Mouse (Mus musculus): ENCODE measurements around the gene Flt3l.
"Not testable (repeated sequence)": the region's sequence is repeated elsewhere in the genome, so short reads cannot be mapped to it uniquely, and the experiment has no call there.

The Flt3l gene

DNA sequence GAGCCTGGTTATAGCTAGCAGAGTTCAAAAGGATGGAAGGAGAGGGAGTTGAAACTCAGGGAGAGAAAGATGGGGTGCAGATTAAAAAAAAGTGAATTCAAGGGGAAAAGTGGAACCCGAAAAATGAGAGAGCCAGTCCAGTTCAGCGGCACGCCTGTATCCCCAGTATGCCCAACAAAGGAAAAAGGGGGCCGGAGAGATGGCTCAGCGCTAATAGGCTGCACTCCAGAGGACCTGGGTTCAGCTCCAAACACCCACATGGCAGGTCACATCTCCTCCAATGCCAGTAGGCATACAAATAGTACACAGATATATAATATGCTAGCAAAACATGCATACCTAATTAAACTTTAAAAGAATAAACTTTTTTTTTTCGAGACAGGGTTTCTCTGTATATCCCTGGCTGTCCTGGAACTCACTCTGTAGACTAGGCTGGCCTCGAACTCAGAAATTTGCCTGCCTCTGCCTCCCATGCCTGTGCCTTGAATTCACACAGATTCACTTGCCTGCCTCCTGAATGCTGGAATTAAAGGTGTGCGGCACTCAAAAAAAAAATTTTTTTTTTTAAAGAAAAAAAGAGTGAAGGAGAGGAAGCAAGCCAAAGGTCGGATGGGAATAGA lies 26.9 kb upstream of the Flt3l start:
- no peak for DNase-seq (ENCODE audit: low spot score in 2 of 2)

DNA sequence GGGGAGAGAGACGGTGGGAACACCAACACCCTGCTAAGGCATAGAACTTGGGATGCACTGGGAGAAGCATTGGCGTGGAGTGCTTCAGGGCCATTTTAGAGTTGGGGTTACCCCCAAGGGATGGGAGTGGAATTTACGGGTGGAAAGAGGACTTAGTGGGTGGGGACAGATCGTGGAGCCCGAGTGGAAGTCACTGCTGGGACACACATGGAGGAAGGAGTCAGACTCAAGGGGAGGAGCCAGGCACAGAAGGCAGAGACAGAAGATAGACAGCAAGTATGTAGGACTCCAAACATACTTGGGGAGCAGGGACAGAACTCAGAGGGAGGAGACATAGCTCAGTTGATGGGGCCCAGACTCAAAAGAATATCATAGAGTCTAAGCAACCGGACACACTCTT lies 26.3 kb upstream of the Flt3l start:
- DNase-seq (ENCODE audit: low spot score in 2 of 2) = no peak

DNA sequence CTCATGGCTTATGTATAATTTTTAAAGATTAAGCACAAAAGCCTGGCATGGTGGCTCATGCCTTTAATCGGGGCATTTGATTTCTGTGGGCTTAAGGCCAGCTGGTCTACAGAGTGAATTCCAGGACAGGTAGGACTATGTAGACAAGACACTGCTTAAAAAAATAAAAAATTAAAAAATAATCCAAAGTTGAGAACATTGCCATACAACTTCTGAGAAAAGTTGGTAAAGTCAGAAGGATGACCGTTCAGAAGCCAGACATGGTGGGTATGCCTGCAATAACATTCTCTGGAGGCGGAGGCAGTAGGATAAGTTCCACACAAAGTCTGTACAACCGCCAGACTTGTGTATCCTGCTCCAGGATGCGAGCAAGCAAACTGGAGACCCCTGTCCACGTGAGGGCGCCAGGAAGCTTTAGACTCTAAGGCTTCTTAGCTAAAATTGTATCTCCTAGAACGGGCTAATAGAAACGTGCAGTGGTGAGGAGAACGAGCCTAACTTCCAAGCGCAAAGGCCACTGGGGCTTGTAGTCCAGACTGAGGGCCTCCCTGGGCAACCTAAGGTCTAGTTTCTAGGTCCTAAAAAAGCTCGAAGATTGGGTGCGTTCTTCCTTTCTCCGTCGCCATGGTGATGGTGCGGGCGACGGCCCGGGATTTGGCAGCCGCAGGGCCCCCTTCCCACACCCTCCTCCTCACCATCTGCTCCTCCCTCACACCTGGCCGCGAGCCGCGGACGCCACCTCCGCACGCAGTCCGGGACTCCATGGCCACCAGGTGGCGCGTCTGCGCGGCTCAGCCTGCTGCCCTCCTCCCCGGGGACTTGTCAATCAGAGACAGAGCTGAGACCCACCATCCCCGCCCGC lies 25.6 kb upstream of the Flt3l start:
- DNase-seq (ENCODE audit: low spot score in 2 of 2) = peak; percentile 90 to 93

DNA sequence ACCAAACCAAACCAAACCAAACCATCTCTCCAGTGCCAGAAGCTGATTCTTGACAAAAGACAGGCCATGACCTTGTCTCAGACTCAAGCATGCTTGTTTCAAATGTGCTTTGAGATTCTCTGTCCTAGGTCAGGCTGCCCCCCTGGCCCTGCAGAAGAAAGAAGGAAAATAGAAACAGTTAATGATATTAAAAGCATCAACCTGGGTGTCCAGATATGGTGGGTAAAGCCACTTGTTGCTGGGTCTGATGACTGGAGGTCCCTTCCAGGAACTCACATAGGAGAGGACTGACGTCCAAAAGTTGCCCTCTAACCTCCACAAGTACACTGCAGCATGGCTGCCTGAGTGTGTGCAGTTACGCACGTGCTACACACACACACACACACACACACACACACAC lies 24.6 kb upstream of the Flt3l start:
- no peak for DNase-seq (ENCODE audit: low spot score in 2 of 2)

DNA sequence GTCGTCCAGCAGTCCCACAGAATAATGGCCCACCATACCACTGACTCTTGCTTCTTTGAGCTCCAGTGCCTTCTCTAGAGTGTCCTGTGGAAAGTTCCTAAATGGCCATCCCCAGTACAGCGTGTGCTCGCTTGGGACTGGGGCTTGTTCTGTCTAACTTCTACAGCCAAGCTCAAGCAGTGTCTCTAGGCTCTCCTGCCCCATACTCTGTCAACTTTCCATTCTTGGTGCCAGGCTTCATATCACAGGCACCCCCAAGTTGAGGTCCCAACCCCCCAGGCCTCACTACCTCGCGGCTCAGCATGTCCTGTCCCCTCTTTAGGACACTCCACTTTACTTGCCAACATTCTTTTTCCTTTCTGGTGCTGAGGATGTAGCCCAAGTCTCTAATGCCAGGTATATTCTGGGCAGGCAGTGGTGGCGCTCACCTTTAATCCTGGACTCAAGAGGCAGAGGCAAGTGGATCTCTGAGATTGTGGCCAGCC lies 24.1 kb upstream of the Flt3l start:
- DNase-seq (ENCODE audit: low spot score in 2 of 2) = no peak

DNA sequence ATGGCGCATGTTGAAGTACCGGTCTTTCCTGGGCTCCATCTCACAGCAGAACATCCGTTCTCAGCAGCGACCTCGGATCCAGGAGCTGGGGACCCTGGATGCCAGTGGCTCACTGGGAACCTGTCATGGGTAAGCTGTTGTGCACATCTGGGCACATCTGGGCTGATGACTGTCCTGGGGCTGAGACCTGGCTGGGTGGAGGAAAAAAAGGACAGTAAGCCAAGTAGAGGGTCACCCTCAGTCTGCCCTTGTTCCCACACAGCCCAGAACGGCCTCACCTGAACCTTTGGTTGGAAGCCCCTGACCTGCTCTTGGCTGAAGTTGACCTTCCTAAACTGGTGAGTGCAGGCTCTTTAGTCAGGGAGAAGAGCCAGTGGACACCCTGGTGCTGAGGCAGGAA lies 22.8 kb upstream of the Flt3l start:
- DNase-seq (ENCODE audit: low spot score in 2 of 2) = no peak

DNA sequence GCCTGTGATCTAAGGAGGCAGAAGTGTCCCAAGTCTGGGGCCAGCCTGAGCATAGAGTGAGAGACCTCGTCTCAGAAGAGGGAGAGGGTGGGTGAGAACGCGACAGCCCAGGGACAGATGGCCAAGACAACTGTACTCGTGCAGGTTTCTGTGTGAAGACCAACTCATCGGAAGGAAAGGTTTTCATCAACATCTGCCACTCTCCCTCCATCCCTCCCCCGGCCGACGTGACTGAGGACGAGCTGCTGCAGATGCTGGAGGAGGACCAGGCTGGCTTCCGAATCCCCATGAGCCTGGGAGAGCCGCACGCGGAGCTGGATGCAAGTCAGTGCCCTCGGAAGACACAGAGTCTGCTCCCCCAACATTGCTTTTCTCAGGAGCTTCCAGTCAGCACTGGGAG lies 21.2 kb upstream of the Flt3l start:
- peak; percentile 53 to 63 for DNase-seq (ENCODE audit: low spot score in 2 of 2)

DNA sequence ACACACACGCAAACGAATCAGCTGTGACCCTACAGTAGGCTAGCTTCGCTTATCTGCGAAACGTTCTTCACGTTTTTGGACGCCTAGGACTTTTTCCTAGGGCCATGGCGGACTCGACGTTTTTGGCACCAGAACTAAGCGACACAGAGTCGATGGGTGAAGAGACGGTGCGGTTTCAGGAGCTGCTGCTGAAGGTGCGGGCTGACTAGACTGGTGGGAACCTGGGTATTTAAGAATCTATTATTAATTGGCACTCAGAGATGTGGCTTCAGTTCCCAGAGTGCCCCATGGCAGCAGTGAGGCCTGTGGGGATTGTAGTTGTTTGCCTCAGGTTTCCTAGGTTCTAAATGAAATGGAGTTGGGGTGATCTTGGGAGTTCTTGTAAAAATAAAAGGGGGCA lies 20.0 kb upstream of the Flt3l start:
- no peak for DNase-seq (ENCODE audit: low spot score in 2 of 2)

DNA sequence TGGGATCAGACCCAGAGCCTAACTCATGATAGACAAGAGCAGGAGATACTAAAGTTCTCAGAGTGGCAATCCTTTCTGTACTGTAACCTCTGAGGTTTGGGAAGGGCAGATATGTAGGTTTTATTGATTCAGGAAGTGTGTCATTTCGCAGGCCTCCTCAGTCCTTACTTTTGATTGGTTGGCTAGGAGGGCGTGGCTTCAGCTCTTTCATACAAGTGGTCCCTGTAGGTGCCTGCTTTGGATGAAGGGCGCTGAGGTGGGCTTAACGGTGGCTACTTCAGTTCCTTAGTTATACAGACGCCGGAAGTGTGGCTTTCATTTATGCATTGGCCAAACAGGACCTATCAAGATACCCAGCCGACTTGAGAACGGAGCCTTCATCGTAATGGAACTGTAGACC lies 19.4 kb upstream of the Flt3l start:
- no peak for DNase-seq (ENCODE audit: low spot score in 2 of 2)

DNA sequence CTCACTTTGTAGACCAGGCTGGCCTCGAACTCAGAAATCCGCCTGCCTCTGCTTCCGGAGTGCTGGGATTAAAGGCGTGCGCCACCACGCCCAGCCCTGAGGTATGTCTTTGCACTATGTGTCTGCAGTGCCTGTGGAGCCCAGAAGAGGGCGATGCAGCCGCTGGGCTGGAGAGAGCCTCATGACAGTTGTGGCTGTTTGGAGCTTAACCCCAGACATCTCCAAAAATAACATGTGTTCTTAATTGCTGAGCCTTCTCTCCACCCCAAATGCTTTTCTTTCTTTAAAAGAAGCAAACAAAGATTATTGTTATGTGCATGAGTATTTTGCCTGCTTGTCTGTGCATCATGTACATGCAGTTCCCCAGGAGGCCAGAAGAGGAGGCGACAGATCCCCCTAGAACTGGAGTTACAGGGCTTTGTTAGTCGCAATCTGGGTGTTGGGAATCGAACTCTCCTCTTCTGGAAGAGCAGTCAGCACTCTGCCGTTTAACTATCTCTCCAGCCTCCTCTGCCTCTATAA lies 18.8 kb upstream of the Flt3l start:
- peak in 1 of 2 experiments; percentile 31 for DNase-seq (ENCODE audit: low spot score in 2 of 2)

DNA sequence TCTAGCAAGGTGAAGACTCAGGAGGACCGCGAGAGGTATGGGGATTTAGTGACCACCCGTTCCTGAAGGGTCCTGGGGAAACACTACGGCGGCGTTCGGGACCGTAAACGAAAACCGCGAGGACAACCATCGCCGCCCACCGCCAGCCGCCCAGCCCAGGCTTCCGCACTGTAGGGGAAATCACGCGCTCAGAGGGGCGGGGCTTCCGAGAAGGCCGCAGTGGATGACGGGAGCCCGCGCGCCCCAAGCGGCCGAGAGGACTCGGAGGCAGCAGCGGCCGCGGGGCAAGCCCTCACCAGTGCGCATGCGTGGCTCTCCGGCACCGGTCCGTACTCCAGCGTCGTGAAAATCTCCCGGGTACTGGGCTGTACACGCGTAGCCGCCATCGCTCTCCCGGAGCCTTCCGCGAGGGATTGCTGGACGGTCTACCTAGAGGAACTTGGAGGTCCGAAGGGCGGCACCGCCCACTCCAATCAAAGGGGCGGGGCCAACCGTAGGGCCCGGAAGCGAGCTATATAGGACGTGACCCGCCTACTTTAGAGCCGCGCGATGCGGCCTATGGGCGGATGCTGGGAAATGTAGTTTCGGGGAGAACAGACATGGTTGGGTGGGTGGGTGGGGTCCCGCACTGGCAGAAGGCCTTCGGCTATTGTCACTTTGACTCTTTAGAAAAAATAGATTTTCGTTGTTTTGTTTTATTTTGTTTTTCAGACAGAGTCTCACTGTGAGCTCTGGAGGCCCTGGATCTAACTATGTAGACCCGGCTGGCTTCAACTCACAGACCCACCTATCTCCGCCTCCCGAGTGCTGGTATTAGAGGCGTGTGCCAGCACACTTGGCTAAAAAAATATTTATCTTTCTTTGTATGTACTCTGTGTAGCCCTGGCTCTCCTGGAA lies 18.1 kb upstream of the Flt3l start, which contains the start of the genes Pih1d1 and Aldh16a1:
Gene Pih1d1, plus strand, starts transcription at position 208 of the 897 bp plus-strand sequence.
Gene Aldh16a1, minus strand, starts transcription at position 489 of the 897 bp plus-strand sequence.
- DNase-seq (ENCODE audit: low spot score in 2 of 2) = peak; percentile 95 to 96

DNA sequence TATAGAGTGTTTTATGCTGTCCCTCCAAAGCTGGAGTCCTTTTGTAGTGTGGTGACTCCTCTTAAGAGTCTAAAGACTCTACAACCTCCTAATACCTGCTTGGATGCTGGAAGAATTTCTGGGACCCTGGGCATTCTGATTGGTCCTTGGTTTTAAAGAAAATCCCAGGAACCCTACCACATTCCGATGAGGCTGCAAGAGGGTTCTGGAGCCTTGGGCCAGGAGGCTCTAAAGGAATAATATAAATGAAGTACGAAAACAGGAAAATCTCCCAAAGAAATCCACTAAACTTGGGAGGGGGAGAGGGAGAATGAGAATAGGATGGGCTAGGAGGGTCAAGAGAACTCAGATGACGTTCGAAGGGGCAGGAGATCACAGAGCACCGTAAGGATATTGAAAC lies 17.4 kb upstream of the Flt3l start:
- no peak for DNase-seq (ENCODE audit: low spot score in 2 of 2)

DNA sequence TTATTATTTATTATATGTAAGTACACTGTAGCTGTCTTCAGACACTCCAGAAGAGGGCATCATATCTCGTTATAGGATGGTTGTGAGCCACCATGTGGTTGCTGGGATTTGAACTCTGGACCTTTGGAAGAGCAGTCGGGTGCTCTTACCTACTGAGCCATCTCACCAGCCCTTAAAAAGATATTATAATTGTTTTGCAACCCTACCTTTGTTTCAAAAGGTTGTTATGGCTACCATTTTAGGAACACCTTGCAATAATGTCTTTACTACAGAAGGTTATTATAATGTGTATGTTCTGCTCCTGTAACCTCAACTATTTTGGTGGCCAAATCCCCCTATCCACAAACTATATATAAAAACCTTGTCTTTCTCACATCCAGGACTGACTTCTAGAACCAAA lies 16.8 kb upstream of the Flt3l start:
- not testable (repeated sequence) for DNase-seq (ENCODE audit: low spot score in 2 of 2)

DNA sequence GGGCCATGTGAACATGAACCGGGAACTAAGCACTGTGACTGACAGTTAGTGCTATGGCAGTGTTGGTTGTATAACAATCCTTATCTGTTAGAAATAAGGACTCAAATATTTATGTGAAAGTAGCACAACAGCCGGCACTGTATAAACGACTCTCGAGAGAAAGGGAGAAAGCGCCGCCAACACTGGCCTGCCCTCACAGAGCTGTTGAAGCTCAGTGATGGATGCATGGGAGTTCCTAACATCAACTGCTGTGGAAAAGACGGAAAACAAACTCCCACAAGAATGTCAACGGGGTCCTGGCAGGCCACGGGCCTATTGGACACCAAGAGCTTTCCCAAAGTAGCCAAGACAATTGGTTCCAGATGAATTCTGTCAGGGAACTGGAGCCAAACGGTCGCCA lies 15.1 kb upstream of the Flt3l start:
- no peak for DNase-seq (ENCODE audit: low spot score in 2 of 2)

DNA sequence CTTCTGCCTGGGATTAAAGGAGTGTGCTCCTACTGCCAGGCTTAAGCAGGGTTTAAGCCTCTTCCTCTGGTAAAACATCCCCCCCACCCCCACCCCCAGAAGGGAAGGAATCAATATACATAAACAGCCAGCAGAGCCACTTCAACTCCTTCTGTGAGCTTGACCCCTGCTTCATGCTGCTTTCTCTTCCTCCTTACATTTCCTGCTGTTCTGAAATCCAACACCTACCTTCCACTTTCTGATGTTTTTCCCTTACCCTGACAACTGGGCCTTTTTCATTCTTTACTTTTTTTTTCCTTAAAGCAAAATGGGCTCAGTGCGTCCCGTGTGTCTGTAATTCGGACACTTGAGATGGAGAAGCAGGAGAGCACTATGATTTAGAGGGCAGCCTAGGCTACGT lies 14.1 kb upstream of the Flt3l start:
- no peak for DNase-seq (ENCODE audit: low spot score in 2 of 2)

DNA sequence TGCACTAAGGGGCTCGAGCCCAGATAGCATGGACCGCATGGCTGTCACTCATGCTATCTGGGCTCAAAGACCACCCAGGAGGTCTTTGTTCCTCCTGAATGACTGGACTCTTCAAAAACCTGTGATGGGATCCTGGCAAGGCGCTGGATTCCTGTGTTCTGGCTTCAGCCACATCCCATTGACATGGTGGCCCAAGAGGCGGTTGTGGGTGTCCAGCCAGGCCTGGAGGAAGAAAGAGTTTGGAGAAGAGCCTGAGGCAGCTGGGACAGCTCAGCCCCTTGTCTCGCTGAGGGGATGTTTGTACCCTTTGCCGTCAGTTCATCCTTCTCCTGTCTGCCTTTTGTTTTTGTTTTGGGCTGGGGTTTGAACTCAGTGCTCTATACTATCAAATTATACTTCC lies 13.3 kb upstream of the Flt3l start:
- DNase-seq (ENCODE audit: low spot score in 2 of 2) = no peak

DNA sequence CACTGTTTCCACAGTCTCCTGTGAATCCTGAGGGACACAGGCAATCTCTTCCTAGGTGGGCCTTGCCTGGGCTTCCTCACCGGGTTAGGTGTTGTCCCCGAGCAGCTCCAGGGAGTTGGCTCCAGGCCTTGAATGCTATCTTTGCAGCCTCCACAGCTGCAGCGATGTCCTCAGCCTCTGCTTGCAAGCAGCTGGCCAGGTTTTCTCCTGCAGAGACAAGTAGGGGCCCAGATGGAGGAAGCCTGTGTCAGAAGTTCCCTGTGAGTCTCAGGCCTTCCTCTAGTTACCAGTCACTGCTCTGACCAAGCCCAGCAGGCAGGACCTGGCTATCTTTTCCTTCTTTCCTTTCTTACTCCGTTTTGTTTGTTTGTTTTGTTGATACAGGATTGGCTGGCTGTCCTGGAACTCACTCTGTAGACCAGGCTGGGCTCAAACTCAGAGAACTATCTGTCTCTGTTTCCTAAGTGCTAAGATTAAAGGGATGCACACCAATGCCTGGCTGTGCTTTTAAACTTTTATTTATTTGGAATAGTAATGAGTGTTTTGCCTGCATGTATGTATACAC lies 12.4 kb upstream of the Flt3l start:
- no peak for DNase-seq (ENCODE audit: low spot score in 2 of 2)

DNA sequence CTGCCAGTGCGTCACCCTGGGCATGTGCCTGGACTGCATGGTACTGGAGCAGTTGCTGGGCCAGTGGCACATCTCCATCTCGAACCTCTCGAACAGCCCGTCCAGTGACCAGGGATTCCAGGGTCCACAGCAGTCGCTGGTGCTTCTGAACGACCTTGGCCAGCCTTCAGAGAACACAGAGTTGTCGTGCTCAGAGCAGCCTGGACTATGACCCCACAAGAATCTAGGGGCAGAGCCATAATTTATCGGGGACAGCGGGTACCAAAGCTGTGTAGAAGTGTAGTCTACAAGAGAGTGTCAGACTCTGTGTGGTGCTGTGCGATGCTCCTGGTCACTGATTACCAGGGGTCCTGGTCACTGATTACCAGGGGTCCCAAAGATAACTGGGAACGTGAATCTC lies 11.7 kb upstream of the Flt3l start:
- DNase-seq (ENCODE audit: low spot score in 2 of 2) = no peak

DNA sequence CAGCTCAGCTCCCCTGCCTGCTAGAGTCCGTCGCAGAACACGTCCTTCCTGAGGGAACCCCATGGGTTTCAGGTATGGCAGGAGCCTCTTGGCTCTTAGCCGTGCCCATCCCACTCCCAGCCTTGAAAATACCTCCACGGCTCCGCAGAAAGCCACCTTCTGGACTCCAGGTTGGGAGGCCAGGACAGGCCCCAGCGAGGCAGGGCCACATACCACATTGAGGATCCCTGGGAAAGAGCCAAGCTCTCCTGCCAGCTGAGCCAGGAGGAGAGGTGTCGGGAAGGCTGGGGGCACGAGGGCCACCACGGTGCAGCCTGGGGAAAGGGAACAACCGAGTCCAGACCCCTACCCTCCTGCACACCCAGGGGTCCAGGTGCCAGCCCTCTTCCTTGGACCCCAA lies 11.0 kb upstream of the Flt3l start:
- DNase-seq (ENCODE audit: low spot score in 2 of 2) = no peak

DNA sequence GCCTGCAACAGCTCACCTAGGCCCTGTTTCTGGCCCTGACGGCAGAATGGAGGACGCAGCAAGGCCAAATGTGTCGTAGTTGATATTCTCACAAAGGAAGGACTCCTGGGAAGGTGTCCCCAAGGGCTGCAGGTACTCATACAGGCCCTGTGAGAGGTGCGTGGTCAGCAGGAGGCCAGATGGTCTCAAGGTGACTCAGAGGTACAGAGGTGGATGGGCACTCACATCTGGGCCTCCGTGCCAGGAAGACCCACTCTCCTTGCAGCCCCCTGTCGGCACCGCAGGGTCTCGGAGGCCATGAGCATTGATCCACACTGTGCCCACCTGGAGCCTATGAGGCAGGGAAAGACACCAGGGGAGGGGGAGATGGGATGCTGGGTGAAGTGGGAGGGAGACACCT lies 9.2 kb upstream of the Flt3l start:
- DNase-seq (ENCODE audit: low spot score in 2 of 2) = no peak

DNA sequence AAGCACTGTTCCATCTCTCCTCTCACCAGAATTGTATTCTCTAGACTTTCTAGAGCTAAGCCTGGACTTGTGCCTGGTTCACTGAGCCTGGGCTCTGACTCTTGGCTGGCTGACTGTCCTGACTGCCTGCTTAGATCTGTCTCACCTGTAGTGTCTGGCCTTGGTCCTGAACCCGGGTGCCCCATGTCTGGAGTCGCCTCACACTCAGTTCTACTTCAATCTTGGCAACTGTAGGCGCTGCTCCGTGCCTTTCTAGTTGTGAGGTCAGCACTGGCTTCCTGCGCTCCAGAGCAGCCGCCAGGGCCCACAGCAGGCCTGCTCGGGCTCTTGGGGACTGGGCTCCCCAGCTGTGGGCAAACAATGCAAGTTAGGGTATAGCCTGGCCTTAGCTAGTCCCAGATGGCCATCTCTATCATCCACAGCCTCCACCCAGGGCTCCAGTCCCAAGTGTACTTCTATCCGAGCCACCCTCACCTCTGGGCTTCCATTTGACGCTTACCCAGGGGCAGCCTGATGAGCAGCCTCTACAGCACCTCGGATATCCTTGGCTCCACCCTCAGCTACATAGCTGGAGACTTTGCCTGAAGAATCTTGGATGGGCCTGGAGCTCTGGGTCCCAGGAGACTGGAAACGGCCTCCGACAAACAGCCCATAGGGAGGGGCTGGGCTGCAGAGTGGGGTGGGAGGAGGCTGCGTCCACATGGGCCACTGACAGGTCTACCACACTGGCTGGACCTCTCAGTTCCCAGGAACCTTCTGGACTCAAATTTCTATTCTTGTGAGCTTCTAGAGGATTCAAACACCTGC lies 8.3 kb upstream of the Flt3l start:
- no peak for DNase-seq (ENCODE audit: low spot score in 2 of 2)
